Mouse (Mus musculus) neural tube, embryonic 11.5 days (tissue): ENCODE measurements around the gene Crebzf. TPM values are rescaled to one million over a fixed set of nuclear protein-coding genes. Genes with fewer than 3 reads are reported as not detected.

Experiments
- ATAC-seq: fragments of 200-750 bp; cut with Nextera tagmentation; 2 replicates; pipeline ENCODE4 v1.8.0; 2017; ENCODE audit warnings: moderate number of reproducible peaks, mild to moderate bottlenecking, moderate TSS enrichment, moderate library complexity; ENCODE audit not compliant: insufficient read depth, low FRiP score, low TSS enrichment
- DNase-seq: peaks from one replicate; pipeline ENCODE4 v3.0.0-alpha.2; 2015; ENCODE audit warnings: low spot score
- H3K27ac ChIP-seq: fragments of 300-500 bp; sonication (generic); 2 replicates; pipeline ENCODE4 v1.5.1; 2014; ENCODE audit warnings: low read depth, mild to moderate bottlenecking, low read length
- H3K27me3 ChIP-seq: fragments of 300-500 bp; sonication (generic); 2 replicates; pipeline ENCODE4 v1.6.1; 2014; ENCODE audit warnings: mild to moderate bottlenecking, low read length, mixed read lengths; ENCODE audit not compliant: control insufficient read depth, insufficient read depth
- H3K36me3 ChIP-seq: fragments of 300-500 bp; sonication (generic); 2 replicates; pipeline ENCODE4 v1.6.1; 2014; ENCODE audit warnings: mild to moderate bottlenecking, low read length, moderate library complexity, mixed read lengths; ENCODE audit not compliant: control insufficient read depth, insufficient read depth
- H3K4me1 ChIP-seq: fragments of 300-500 bp; sonication (generic); 2 replicates; pipeline ENCODE4 v1.6.1; 2014; ENCODE audit warnings: low read length, mixed read lengths; ENCODE audit not compliant: control insufficient read depth, insufficient read depth
- H3K4me2 ChIP-seq: fragments of 300-500 bp; sonication (generic); 2 replicates; pipeline ENCODE4 v1.6.1; 2014; ENCODE audit warnings: low read depth, mild to moderate bottlenecking, moderate library complexity
- H3K4me3 ChIP-seq: fragments of 300-500 bp; sonication (generic); 2 replicates; pipeline ENCODE4 v1.5.1; 2014; ENCODE audit warnings: low read depth, low read length
- H3K9ac ChIP-seq: fragments of 300-500 bp; sonication (generic); 2 replicates; pipeline ENCODE4 v1.6.1; 2014; ENCODE audit warnings: mild to moderate bottlenecking, low read length
- H3K9me3 ChIP-seq: fragments of 300-500 bp; sonication (generic); 2 replicates; pipeline ENCODE4 v1.6.1; 2016; ENCODE audit warnings: low read length; ENCODE audit not compliant: control insufficient read depth
- WGBS: fragments of 180-500 bp; shearing (Covaris S2); extraction: QIAGEN DNeasy Blood & Tissue Kit; methylation state at CpG from one replicate; pipeline ENCODE4 v1.1.7; 2014; 5-methylcytosine and 5-hydroxymethylcytosine counted together
- polyA plus RNA-seq: library from polyadenylated mRNA; unstranded; fragments of >200 nt; fragmentation: Nextera tagmentation; extraction: Ambion mirVana; gene quantifications from 2 replicates; pipeline ENCODE4 v1.2.1, GENCODE M21; 2014

The Crebzf gene
- polyA plus RNA-seq = 40.8 and 45.1 TPM in 2 replicates

DNA sequence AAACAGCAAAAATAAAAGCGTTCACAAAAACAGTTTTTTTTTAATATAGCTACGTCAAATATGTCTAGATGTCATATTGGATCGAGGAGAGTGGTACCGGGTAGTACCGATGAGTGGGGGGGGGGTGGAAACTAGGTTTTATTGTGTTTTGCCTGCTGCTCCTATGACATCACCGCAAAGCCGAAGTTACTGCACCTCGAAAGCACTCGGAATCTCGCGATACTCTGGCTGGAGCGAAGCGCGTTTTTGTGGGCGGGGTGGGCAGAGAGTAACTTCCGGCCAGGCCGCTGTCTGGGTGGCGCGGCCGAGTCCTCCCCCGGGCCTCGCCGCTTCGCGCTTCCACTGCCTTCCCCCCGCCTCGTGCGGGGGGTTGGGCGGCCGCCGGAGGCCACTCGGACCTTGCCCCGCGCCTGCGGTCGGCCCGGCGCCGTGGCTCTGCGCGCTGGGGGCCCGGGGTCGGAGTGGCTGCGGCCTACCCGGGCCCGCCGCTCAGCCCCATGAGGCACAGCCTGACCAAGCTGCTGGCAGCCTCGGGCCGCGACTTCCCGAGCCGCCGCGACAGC, at the start of gene Crebzf:
Gene Crebzf (plus strand): TSS at position 212 of the 563 bp plus-strand sequence.
- H3K4me1 ChIP-seq = peaks cover 6% of the 10 kb centered on the region; the same call in 1 of the 2 replicates
- ATAC-seq (peak; percentile 95), DNase-seq (peak; percentile 98)
- H3K27ac ChIP-seq = peak within 1 kb of the TSS; percentile 98
- peak within 1 kb of the TSS; percentile 96 for H3K4me2 ChIP-seq
- H3K4me3 ChIP-seq = peak within 1 kb of the TSS; percentile 96
- no peaks in the 10 kb centered on the region for H3K36me3 ChIP-seq
- no peaks in the 10 kb centered on the region for H3K27me3 ChIP-seq
- peak within 1 kb of the TSS; percentile 99 for H3K9ac ChIP-seq
- under 1% methylated on average over 46 of the region's 54 CpGs for WGBS
- no peaks in the 10 kb centered on the region for H3K9me3 ChIP-seq

DNA sequence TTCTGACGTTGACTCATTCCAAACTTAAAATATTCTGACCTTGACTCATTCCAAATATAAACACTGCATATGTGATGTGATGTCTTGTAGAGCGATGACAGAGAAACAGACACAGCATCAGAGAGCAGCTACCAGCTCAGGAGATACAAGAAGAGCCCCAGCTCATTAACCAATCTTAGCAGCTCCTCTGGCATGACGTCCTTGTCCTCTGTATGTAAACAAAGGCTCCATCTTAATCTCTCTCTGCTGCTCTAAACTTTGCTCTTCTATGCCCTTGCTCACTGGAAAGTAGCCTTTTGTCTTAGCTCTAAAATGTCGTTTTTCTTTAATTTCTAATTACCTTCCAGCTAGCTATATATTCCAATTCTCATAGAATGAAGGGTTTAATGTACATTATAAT, 47.5 kb upstream of the Crebzf start:
- Histone ChIP-seq H3K4me1 (no peaks in the 10 kb centered on the region; the same call in 1 of the 2 replicates), H3K36me3 (no peaks in the 10 kb centered on the region), H3K4me3 (no peak overlapping the region), H3K9ac (no peak overlapping the region), H3K9me3 (no peaks in the 10 kb centered on the region), H3K4me2 (no peak overlapping the region), H3K27ac (no peak overlapping the region), H3K27me3 (no peaks in the 10 kb centered on the region)
- ATAC-seq (no peak), DNase-seq (no peak)
- WGBS = 68% methylated on average over 4 of the region's 4 CpGs

DNA sequence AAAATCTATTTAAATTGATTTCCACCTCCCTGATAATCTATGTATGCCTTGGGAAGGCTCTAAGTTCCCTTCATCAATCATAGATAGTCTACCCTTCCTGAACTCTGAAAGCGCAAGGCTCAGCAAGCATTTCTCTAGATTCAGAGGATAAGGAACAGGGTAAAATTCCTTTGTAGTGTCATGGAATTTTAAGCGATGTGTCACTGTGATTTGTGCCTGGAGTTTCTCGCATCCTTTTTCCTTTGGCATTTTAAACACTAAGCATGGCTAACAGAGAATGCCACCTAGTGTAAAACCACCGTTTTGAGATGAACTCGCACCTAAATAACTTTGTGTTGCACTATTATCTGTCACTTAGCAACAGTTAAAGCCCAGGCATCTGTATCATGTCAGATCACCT, 46.6 kb upstream of the Crebzf start:
- Histone ChIP-seq H3K4me2 (no peak overlapping the region), H3K4me3 (no peak overlapping the region), H3K9me3 (no peaks in the 10 kb centered on the region), H3K27me3 (no peaks in the 10 kb centered on the region), H3K36me3 (no peaks in the 10 kb centered on the region), H3K27ac (no peak overlapping the region), H3K4me1 (no peaks in the 10 kb centered on the region; the same call in 1 of the 2 replicates), H3K9ac (no peak overlapping the region)
- WGBS = 66% methylated on average over 5 of the region's 5 CpGs
- ATAC-seq (no peak), DNase-seq (no peak)

DNA sequence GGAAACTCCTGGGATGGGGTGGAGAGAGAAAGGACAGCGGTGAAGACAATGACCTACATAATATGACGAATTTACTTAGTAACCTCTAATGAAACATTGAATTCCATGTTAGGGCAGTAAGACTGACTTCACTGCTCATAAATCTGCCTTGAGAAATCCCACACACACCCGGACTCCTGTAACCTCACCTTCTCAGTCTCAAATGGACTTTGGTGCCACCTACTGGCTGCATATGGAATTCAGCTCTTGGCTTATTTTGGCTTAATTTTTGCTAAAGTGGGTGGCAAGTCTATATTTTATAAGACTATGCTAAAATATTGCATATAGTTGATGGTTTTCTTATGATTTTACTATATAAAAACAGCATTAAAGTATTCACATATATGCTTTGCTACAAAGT, 32.6 kb upstream of the Crebzf start:
- Histone ChIP-seq H3K27me3 (no peaks in the 10 kb centered on the region), H3K36me3 (no peaks in the 10 kb centered on the region), H3K9me3 (no peaks in the 10 kb centered on the region), H3K4me2 (no peak overlapping the region), H3K4me1 (no peaks in the 10 kb centered on the region), H3K27ac (no peak overlapping the region), H3K9ac (no peak overlapping the region), H3K4me3 (no peak overlapping the region)
- DNase-seq (peak; percentile 57), ATAC-seq (no peak)
- 46% methylated on average over 3 of the region's 3 CpGs for WGBS

DNA sequence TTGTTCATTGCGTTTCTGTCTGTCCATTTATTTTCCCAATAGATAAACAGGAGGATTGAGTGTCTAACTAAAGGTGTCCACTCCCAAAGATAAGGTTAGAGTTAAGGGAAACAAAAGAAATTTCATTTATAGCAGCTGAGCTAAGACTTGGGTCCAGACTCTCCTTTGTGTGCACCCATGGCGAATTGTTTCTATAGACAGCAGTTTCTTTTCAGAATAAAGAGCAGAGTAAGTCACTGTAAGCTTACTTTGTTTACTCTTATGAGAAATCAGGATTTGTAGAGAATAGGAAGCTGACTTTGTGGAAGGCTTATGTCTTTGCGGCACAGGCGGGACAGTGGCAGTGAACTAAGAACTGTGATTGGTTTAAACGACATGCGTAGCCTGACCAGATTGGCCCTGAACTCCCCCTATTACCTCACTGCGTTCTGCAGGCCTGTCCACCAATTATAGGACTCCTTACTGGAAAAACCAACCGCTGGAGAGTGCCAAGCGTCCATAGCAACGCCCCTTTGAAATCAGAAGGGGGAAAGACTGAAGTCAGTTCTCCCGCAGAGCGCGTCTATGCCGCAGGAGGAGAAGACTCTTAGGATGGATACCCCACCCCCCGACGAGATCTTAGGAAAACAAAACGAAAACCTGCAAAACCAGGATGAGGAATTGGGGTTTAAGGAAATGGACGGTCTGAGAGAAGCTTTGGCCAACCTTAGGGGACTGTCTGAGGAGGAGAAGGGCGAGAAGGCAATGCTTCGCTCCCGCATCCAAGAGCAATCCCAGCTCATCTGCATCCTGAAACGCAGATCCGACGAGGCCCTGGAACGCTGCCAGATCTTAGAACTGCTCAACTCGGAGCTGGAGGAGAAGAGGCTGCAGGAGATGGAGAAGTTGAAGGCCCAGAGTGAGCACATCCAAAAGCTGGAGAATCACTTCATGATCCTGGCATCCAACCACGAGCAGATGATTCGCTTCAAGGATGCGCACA, 16.2 kb upstream of the Crebzf start, which contains the start of gene Ccdc89:
Gene Ccdc89 (plus strand): TSS at position 558 of the 982 bp plus-strand sequence.
- Histone ChIP-seq H3K27ac (no peak within 1 kb of the TSS), H3K27me3 (no peaks in the 10 kb centered on the region), H3K9me3 (no peaks in the 10 kb centered on the region), H3K4me1 (no peaks in the 10 kb centered on the region), H3K36me3 (no peaks in the 10 kb centered on the region), H3K4me2 (peak within 1 kb of the TSS; percentile 59), H3K4me3 (peak within 1 kb of the TSS; percentile 26), H3K9ac (peak within 1 kb of the TSS; percentile 32)
- WGBS = 23% methylated on average over 29 of the region's 29 CpGs
- DNase-seq (peak; percentile 81), ATAC-seq (peak; percentile 100)

DNA sequence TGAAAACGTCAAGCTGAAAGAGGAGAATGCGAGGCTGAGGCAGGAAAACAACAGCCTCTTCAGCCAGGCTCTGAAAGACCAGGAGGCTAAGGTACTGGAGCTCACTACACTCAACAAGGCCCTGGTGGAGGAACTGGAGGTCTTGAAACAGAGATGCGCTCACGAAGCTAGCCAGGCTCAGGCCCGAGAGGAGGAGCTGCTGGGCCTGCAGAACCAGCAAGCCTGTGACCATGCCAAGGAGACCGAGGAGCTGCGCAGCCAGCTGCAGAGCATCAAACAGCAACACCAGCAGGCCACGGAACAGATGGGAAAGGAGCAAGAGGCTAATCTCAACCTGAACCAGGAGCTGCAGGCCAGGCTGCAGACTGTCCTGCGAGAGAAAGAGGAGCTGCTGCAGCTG, 15.5 kb upstream of the Crebzf start:
- Histone ChIP-seq H3K27me3 (no peaks in the 10 kb centered on the region), H3K4me2 (peak overlapping the region; percentile 59), H3K4me1 (no peaks in the 10 kb centered on the region), H3K9me3 (no peaks in the 10 kb centered on the region), H3K4me3 (peak overlapping the region; percentile 26; the same call in 1 of the 2 replicates), H3K36me3 (no peaks in the 10 kb centered on the region), H3K9ac (peak overlapping the region; percentile 32; the same call in 1 of the 2 replicates), H3K27ac (no peak overlapping the region)
- no peak for DNase-seq
- WGBS = 66% methylated on average over 9 of the region's 9 CpGs
- ATAC-seq = no peak

DNA sequence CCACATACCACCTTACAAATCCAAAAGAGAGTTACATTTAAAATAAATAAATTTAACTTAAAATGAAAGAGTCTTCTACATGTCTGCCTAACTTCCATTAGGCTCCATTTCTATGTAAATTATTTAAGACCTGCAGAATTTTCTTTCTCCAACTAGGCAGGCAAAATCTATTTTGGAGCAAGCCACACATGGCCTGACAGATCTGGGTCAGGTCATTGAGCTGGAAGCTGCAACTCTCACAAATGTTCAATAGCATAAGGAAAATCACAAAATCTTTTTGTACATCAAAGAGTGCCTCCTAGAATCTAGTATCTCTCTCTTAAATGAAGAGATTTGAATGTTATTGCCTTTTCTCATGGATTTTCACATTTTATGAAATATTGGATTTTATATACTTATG, 10.3 kb upstream of the Crebzf start:
- Histone ChIP-seq H3K4me1 (no peaks in the 10 kb centered on the region), H3K27ac (no peak overlapping the region), H3K9me3 (no peaks in the 10 kb centered on the region), H3K4me2 (no peak overlapping the region), H3K27me3 (no peaks in the 10 kb centered on the region), H3K9ac (no peak overlapping the region), H3K36me3 (no peaks in the 10 kb centered on the region), H3K4me3 (no peak overlapping the region)
- DNase-seq (no peak), ATAC-seq (no peak)

DNA sequence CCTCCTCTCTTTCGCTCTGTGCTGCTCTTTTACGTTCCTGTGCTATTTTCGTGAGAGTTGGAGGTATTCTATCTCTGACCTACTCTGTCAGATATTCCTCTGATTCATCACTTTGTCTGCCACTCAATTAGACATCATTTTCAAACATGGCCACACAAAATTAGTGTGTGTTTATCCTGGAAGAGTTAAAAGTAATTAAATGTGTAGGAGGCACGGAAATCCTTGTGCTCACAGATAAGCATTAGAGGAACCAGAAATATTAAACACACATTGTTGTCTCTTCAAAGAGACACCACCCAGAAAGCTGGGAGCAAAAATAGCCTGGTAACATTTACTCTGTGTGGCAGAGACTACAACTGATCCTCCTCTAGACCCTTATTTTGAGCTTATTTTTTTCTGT, 2.5 kb upstream of the Crebzf start:
- Histone ChIP-seq H3K4me3 (no peak overlapping the region), H3K4me1 (0 out of 2 replicates have a peak, but pooled peaks cover 3% of the 10 kb centered on the region), H3K27me3 (no peaks in the 10 kb centered on the region), H3K36me3 (no peaks in the 10 kb centered on the region), H3K4me2 (no peak overlapping the region), H3K9ac (no peak overlapping the region), H3K27ac (no peak overlapping the region), H3K9me3 (no peaks in the 10 kb centered on the region)
- no peak for ATAC-seq
- no peak for DNase-seq
- 90% methylated on average over 4 of the region's 4 CpGs for WGBS
